Mouse (Mus musculus) heart, embryonic 16.5 days (tissue): ENCODE measurements around the gene Ppp2r3c. TPM values are rescaled to one million over a fixed set of nuclear protein-coding genes. Genes with fewer than 3 reads are reported as not detected.
"Not testable (repeated sequence)": the region's sequence is repeated elsewhere in the genome, so short reads cannot be mapped to it uniquely, and the experiment has no call there.

ENCODE experiments used
- ATAC-seq: fragments of 200-750 bp; cut with Nextera tagmentation; replicated peaks from 2 replicates; pipeline ENCODE4 v1.8.0; 2017; ENCODE audit warnings: moderate number of reproducible peaks; ENCODE audit not compliant: insufficient read depth, low FRiP score; ENCODE audit errors: extremely low read depth
- H3K27ac ChIP-seq: fragments of 300-500 bp; sonication (generic); 2 replicates; pipeline ENCODE4 v1.5.1; 2014; ENCODE audit warnings: mild to moderate bottlenecking, low read length, control low read depth, moderate library complexity
- H3K27me3 ChIP-seq: fragments of 300-500 bp; sonication (generic); 2 replicates; pipeline ENCODE4 v1.6.1; 2014; ENCODE audit warnings: low read length, mixed read lengths; ENCODE audit not compliant: control insufficient read depth, insufficient read depth
- H3K36me3 ChIP-seq: fragments of 300-500 bp; sonication (generic); 2 replicates; pipeline ENCODE4 v1.6.1; 2014; ENCODE audit not compliant: control insufficient read depth, insufficient read depth
- H3K4me1 ChIP-seq: fragments of 300-500 bp; sonication (generic); 2 replicates; pipeline ENCODE4 v1.6.1; 2014; ENCODE audit warnings: low read length, mixed read lengths; ENCODE audit not compliant: control insufficient read depth, insufficient read depth
- H3K4me2 ChIP-seq: fragments of 300-500 bp; sonication (generic); 2 replicates; pipeline ENCODE4 v1.6.1; 2014; ENCODE audit warnings: low read depth, mild to moderate bottlenecking, control low read depth, low read length
- H3K4me3 ChIP-seq: fragments of 300-500 bp; sonication (generic); 2 replicates; pipeline ENCODE4 v1.5.1; 2014; ENCODE audit warnings: mild to moderate bottlenecking, control low read depth, low read length
- H3K9ac ChIP-seq: fragments of 300-500 bp; sonication (generic); 2 replicates; pipeline ENCODE4 v1.6.1; 2014; ENCODE audit warnings: low read length, control low read depth
- H3K9me3 ChIP-seq: fragments of 300-500 bp; sonication (generic); replicated peaks from 2 replicates; pipeline ENCODE4 v1.6.1; 2016; ENCODE audit warnings: low read length; ENCODE audit not compliant: control insufficient read depth
- WGBS: fragments of 180-500 bp; shearing (Covaris S2); extraction: QIAGEN DNeasy Blood & Tissue Kit; methylation state at CpG from one replicate; pipeline ENCODE4 v1.1.7; 2014; 5-methylcytosine and 5-hydroxymethylcytosine counted together
- polyA plus RNA-seq: library from polyadenylated mRNA; unstranded; fragments of >200 nt; fragmentation: Nextera tagmentation; extraction: Ambion mirVana; gene quantifications from 2 replicates; pipeline ENCODE4 v1.2.1, GENCODE M21; 2015

Gene Ppp2r3c
- polyA plus RNA-seq, 1 experiment from 2014 or later: 9.9 TPM

DNA sequence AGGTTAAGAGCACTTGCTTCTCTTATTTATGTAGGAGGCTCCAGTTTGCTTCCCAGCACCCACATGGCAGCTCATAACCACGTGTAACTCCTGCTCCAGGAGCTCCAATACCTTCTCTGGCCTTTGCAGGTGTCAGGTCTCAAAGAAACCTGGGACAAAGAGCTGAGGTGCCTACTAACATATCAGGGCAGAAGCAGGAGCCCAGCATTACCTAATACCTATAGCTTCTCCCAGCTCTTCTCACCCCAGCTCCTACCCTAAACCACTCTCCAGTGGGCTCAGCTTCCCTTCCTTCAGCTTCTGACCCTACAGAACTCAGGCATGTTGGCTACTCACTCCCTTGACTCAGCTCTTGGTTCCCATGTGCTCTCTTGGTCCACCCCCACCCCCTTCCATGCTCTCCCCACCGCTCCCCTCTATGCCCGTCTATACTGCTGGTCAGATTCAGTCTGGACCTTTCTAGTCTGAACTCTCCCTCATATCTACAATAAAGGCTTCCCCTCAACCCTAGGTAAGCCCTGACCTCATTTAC lies 1.9 kb downstream of the Ppp2r3c start:
- Histone ChIP-seq H3K4me3 (no peak overlapping the region), H3K9ac (no peak overlapping the region; the same call in 1 of the 2 replicates), H3K36me3 (peaks cover 18% of the 10 kb centered on the region), H3K4me1 (peaks cover 16% of the 10 kb centered on the region), H3K4me2 (peak overlapping the region; percentile 80), H3K9me3 (no peaks in the 10 kb centered on the region), H3K27ac (no peak overlapping the region), H3K27me3 (no peaks in the 10 kb centered on the region)
- 79% methylated on average over 3 of the region's 3 CpGs for WGBS
- no peak for ATAC-seq

DNA sequence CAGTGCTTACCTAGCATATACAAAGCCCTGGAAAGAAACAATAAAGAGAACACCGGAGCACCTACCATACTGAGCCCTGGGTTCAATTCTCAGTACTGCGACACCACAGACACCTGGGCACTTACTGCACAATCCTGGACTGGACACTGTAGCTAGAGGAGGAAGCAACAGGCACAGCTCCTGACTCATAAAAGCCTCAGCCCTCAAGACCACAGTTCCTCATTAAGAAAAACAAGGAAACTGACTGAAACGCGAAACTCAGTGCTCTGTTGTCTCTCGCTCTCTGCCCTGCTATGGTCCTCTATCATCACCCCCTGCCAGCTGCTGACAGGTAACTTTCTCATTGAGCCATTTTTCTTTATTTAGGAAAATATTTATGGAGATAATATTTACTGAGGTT lies 3.5 kb downstream of the Ppp2r3c start, which contains the start of gene 1110008L16Rik:
Gene 1110008L16Rik, plus strand, starts transcription at position 242 of the 400 bp plus-strand sequence.
- Histone ChIP-seq H3K4me3 (no peak within 1 kb of the TSS), H3K4me2 (no peak within 1 kb of the TSS), H3K27me3 (no peaks in the 10 kb centered on the region), H3K36me3 (peaks cover 24% of the 10 kb centered on the region), H3K9me3 (no peaks in the 10 kb centered on the region), H3K27ac (no peak within 1 kb of the TSS), H3K9ac (no peak within 1 kb of the TSS), H3K4me1 (peaks cover 16% of the 10 kb centered on the region)
- no peak for ATAC-seq
- WGBS: 87% methylated on average over 5 of the region's 5 CpGs

DNA sequence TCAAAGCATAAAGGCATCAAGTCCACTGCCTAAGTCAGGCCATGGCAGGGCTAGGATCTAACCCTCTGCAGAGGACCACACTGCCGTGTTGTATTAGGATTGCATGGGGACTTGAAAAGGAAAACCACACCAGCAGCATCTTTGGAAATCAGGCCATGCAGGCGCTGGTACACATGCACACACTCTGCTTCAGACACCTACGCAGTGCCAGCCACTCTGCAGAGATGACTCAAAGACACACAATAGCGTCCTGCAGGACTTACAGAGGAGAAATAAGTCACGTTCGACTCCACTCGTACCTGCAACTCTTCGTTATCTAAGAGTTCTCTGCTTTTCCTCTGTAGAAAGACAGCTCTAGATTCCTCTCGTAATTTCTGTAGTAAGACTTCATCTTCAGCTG lies 4.7 kb downstream of the Ppp2r3c start:
- peaks cover 13% of the 10 kb centered on the region for H3K4me1 ChIP-seq
- ATAC-seq: no peak
- H3K27ac ChIP-seq: no peak overlapping the region
- no peak overlapping the region for H3K4me3 ChIP-seq
- peaks cover 32% of the 10 kb centered on the region for H3K36me3 ChIP-seq
- no peak overlapping the region for H3K9ac ChIP-seq
- WGBS: 91% methylated on average over 9 of the region's 9 CpGs
- H3K9me3 ChIP-seq: no peaks in the 10 kb centered on the region
- H3K4me2 ChIP-seq: no peak overlapping the region
- no peaks in the 10 kb centered on the region for H3K27me3 ChIP-seq

DNA sequence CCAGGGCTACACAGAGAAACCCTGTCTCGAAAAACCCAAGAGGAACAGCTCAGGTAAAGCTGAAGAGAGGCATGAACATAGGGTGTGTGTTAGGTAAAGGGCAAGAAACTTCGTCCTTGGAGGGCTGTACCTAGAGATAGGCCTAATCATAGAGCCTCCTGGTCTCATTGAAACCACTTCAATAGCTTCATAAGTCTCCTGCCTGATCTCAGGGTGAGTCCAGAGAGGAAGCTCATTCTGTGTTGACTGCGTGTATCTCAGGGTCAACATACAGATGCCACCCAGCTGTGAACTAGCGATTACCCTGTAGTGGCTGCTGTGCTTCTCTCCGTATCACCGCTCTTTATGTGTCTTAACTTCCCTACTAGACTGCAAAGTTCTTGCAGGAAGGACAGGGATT lies 25.2 kb downstream of the Ppp2r3c start:
- not testable (repeated sequence) for ATAC-seq, H3K4me3 ChIP-seq, H3K9ac ChIP-seq, H3K4me2 ChIP-seq, H3K36me3 ChIP-seq, H3K27me3 ChIP-seq, H3K27ac ChIP-seq, H3K4me1 ChIP-seq, H3K9me3 ChIP-seq
- WGBS: 78% methylated on average over 3 of the region's 6 CpGs

DNA sequence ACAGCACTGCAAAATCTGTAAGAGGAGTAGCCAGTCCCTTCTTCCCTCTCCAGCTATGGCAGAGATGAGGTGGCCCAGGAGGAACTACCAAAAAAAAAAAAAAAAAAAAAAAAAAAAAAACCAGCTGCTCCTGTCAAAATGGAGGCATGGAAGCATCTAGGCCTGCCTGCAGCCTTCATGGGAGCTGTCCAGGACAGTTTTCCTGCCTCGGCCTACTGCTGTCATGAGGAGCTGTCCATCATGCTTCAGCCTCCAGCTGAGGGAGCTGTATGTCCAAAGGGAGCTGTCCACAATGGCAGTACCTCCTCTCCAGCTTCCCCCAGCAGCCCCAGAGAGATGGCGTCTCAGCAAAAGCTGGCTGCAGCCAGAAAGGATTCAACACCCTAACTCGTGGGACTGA lies 30.6 kb downstream of the Ppp2r3c start:
- no peak for ATAC-seq
- Histone ChIP-seq H3K9me3 (no peaks in the 10 kb centered on the region), H3K4me2 (no peak overlapping the region), H3K27me3 (no peaks in the 10 kb centered on the region), H3K36me3 (no peaks in the 10 kb centered on the region), H3K27ac (no peak overlapping the region), H3K9ac (no peak overlapping the region), H3K4me1 (no peaks in the 10 kb centered on the region), H3K4me3 (no peak overlapping the region)
- WGBS: 76% methylated on average over 3 of the region's 3 CpGs

DNA sequence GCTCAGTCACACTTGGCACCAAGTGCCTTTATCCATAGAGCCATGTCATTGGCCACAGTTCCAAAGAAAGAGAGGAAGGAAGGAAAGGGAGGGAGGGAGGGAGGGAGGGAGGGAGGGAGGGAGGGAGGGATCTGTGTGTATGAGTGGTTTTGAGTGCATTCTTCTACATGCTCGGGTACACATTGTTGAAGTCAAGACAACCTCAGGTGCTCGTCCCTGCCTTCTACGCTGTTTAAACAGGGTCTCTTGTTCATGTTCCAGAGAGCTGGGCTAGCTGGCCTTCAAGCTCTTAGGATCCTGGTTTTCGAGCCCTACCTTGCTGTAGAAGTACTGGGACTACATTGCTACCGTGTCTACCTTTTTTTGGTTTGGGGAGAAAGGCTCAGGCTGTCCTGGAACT lies 39.4 kb downstream of the Ppp2r3c start:
- not testable (repeated sequence) for H3K4me3 ChIP-seq, H3K36me3 ChIP-seq, H3K4me2 ChIP-seq, H3K27ac ChIP-seq, ATAC-seq, H3K9ac ChIP-seq, H3K4me1 ChIP-seq, H3K27me3 ChIP-seq, H3K9me3 ChIP-seq
- WGBS: no CpG with 5 or more reads among the region's 5 CpGs

DNA sequence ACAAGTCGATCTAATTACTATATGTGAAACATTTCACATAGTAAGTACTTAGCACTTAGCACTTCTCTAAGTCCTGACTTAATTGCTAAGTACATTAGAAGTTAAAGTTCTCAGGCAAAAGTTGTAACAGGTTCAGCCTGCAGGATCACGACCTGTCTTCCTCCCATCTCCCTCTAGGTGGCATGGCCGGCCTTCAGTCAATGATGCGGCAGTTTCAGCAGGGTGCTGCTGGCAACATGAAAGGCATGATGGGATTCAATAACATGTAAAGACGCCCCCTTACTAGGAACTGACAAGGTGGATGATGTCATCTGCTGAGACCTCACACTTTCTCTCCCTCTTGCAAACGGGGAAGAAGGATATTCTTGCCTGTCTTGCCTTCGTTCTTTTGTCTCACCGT lies 40.8 kb downstream of the Ppp2r3c start:
- not testable (repeated sequence) for H3K4me1 ChIP-seq, ATAC-seq, H3K36me3 ChIP-seq, H3K4me2 ChIP-seq, H3K27me3 ChIP-seq, H3K27ac ChIP-seq, H3K9me3 ChIP-seq, H3K4me3 ChIP-seq, H3K9ac ChIP-seq
- no CpG with 5 or more reads among the region's 8 CpGs for WGBS

DNA sequence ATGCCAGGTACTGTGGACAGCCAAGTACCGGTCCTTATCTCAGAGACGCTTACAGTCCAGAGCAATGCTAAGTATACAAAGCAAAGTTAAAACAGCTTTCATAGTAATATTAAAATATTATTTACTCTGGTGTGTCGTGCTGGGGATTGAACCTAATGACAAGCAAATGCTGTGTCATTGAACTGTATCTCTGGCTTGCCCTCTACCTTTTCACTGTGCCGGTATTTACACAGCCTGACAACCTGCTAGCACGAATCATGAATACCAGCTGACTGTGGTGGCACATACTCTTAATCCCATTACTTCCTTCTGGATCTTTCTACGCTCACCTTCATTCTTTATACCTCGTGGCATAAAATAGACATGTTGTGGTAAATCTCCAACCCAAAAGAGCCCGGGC lies 60.6 kb downstream of the Ppp2r3c start:
- H3K9ac ChIP-seq, H3K4me2 ChIP-seq, H3K4me3 ChIP-seq, H3K4me1 ChIP-seq, H3K27ac ChIP-seq, H3K9me3 ChIP-seq, H3K36me3 ChIP-seq, H3K27me3 ChIP-seq, ATAC-seq: not testable (repeated sequence)
- no CpG with 5 or more reads among the region's 8 CpGs for WGBS

DNA sequence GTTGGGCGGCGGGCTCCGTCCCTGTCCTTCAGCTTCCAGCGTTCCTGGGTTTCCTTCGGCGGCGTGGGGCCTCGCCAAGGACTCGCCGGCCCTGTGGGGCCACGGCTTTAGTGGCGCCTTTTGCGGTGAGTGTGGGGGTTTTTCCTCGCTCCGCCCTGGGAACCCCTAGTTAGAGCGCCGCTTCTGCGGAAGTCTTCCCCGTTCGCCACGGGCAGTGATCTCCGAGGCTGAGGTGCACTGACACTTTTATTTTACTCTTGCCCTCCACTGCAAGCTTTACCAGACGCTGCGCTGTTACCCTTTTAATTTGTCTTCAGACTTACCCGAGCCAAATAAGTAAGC lies 72.3 kb downstream of the Ppp2r3c start:
- not testable (repeated sequence) for H3K9me3 ChIP-seq, H3K4me1 ChIP-seq, H3K27me3 ChIP-seq, H3K4me2 ChIP-seq, H3K36me3 ChIP-seq
- ATAC-seq: peak; percentile 49
- WGBS: under 1% methylated on average over 9 of the region's 25 CpGs
- H3K4me3 ChIP-seq: peak overlapping the region; percentile 45
- H3K9ac ChIP-seq: peak overlapping the region; percentile 52; the same call in 1 of the 2 replicates
- H3K27ac ChIP-seq: 0 out of 2 replicates have a peak overlapping the region, but pooled peaks have one; percentile 42
